Mouse (Mus musculus) adrenal gland, postnatal 14 days (tissue): ENCODE data around the gene Laptm5. TPM values are rescaled to one million over a fixed set of nuclear protein-coding genes. Genes with fewer than 3 reads are reported as not detected.
A peak's percentile ranks its signal among the peaks of the same experiment; 100 is the strongest.

Experiments
- DNase-seq: peaks from one replicate; pipeline ENCODE4 v3.0.0; 2021; ENCODE audit warnings: mixed read lengths
- long read RNA-seq, 2 experiments: library from polyadenylated mRNA; stranded (forward); transcript quantifications; one replicate each; pipeline ENCODE4 v2.0.0; 2021
- total RNA-seq: library from RNA; stranded (reverse); gene quantifications from 2 replicates; pipeline ENCODE4 v1.2.3, GENCODE M21; 2021

Laptm5 gene
- total RNA-seq = 15.2 and 52.4 TPM in 2 replicates
- long read RNA-seq, experiment 1, partial matches to known transcripts = 4 of 9 reads
- long read RNA-seq, experiment 1, other reads (novel, unspliced or antisense) = 1 of 9 reads
- long read RNA-seq, experiment 2, partial matches to known transcripts = 3 of 4 reads
- long read RNA-seq, experiment 2, other reads (novel, unspliced or antisense) = 0 of 4 reads

GRCm38 (mm10) chr4:130913077-130913476 lies at the start of gene Laptm5:
Laptm5 (plus strand) TSS chr4:130913125.
- DNase-seq = no peak

GRCm38 (mm10) chr4:130865460-130865859 lies 47.5 kb upstream of the Laptm5 start:
- DNase-seq = no peak

- DNase-seq = no peak
These were observed 47.0 kb upstream of the Laptm5 start for GRCm38 (mm10) chr4:130865901-130866371.

- no peak for DNase-seq
These were observed 45.0 kb upstream of the Laptm5 start for GRCm38 (mm10) chr4:130867940-130868339.

- DNase-seq = no peak
These were observed 44.1 kb upstream of the Laptm5 start for GRCm38 (mm10) chr4:130868803-130869202.

- DNase-seq = no peak
These were observed 40.5 kb upstream of the Laptm5 start for GRCm38 (mm10) chr4:130872414-130872813.

- DNase-seq = no peak
These were observed 39.5 kb upstream of the Laptm5 start for GRCm38 (mm10) chr4:130873440-130873839.

- peak; percentile 90 for DNase-seq
These were observed 38.3 kb upstream of the Laptm5 start for GRCm38 (mm10) chr4:130874601-130875000.

GRCm38 (mm10) chr4:130876016-130876726 lies 36.8 kb upstream of the Laptm5 start:
- peak; percentile 82 for DNase-seq

- DNase-seq = peak; percentile 94
These were observed 34.5 kb upstream of the Laptm5 start for GRCm38 (mm10) chr4:130878273-130879047.

GRCm38 (mm10) chr4:130879048-130879384 lies 33.9 kb upstream of the Laptm5 start:
- DNase-seq = no peak

GRCm38 (mm10) chr4:130881336-130881735 lies 31.6 kb upstream of the Laptm5 start:
- no peak for DNase-seq

- DNase-seq = peak; percentile 21
These were observed 30.2 kb upstream of the Laptm5 start for GRCm38 (mm10) chr4:130882762-130883161.

GRCm38 (mm10) chr4:130883820-130884533 lies 28.9 kb upstream of the Laptm5 start:
- DNase-seq = no peak

- DNase-seq = no peak
These were observed 25.7 kb upstream of the Laptm5 start for GRCm38 (mm10) chr4:130887148-130887745.

GRCm38 (mm10) chr4:130889777-130890510 lies 23.0 kb upstream of the Laptm5 start:
- peak; percentile 37 for DNase-seq

GRCm38 (mm10) chr4:130890511-130890840 lies 22.4 kb upstream of the Laptm5 start:
- DNase-seq = no peak

GRCm38 (mm10) chr4:130892001-130892587 lies 20.8 kb upstream of the Laptm5 start:
- DNase-seq = peak; percentile 86

- DNase-seq = no peak
These were observed 19.2 kb upstream of the Laptm5 start for GRCm38 (mm10) chr4:130893688-130894087.

- no peak for DNase-seq
These were observed 17.2 kb upstream of the Laptm5 start for GRCm38 (mm10) chr4:130895701-130896100.

- DNase-seq = peak; percentile 75
These were observed 16.6 kb upstream of the Laptm5 start for GRCm38 (mm10) chr4:130896372-130896771.
